Mouse (Mus musculus) ES-Bruce4 (cell line): ENCODE results near the gene Ppih.

ENCODE experiments used
- CTCF ChIP-seq: IDR thresholded peaks from one replicate; pipeline ENCODE4 v1.8.1; 2011; ENCODE audit warnings: low read depth, low read length
- POLR2A ChIP-seq: IDR thresholded peaks from one replicate; pipeline ENCODE4 v1.8.1; 2011; ENCODE audit warnings: low read length; ENCODE audit not compliant: insufficient read depth

GRCm38 (mm10) chr4:119274627-119275026, 45.7 kb downstream of the Ppih start:
- TF ChIP-seq POLR2A (no peak), CTCF (no peak)
